Mouse (Mus musculus): ENCODE data around the gene Mbip. TPM values are rescaled to one million over a fixed set of nuclear protein-coding genes. Genes with fewer than 3 reads are reported as not detected.

The Mbip gene
- total RNA-seq, 2 experiments from 2014 or later, result 12.0 to 13.2 TPM

DNA sequence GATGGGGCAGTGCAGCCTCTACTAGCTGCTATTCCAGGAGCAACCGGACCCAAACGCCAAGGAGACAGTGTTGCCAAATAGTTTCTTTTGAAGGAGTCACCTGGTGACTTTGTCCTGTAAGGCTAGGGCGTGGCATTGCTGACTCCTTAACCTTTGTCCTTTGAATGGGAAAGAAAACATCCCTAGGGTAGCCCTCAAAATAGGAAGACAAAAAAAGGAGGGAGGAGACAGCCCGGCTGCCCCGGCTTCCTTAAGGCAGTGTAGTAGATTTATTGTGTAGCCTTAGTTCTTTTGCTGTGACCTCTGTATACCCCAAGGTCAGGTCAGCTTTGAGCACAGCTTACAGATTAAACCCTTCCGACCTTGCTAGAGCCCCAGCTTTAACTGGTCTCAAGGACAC is 49.2 kb downstream of the Mbip start:
- DNase-seq (ENCODE audit: low spot score in 2 of 2), result no peak

DNA sequence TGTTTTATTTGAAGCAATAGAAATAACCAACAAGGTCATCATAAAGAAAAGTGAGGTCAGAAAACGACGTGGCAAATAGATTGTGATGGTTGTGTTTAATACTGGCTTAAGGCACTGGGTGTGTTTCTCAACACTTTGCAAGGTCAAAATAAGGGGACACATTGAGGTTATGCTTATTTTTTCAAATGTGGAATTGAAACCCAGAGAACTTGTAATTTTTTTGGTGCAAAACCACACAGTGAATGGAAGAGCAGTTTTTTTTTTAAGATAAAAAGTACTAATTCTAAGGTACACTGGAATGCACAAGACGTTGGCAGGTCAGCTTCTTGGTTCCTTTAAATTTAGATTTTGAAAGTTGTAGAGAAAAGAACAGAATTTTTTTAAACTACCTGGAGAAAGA is 50.5 kb downstream of the Mbip start:
- DNase-seq (ENCODE audit: low spot score in 2 of 2), result no peak

DNA sequence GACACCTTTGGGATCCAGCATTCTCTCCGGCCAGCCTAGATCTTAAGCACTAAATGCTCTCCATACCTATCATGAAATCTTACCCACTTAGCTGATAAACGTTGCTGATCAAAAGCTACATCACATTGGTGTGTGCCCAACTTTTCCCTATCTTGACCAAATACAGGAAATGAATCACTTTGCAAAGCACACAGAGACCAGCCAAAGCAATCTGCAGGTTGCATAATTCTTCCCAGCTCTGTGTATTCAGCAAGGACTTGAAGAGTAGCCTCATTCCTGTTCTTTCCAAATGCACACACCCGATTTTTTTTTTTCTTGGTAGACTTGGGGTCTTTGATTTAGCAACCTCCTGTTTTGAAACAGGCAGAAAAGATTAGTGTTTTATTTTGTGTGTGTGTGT is 57.1 kb downstream of the Mbip start:
- DNase-seq (ENCODE audit: low spot score in 2 of 2), result no peak

DNA sequence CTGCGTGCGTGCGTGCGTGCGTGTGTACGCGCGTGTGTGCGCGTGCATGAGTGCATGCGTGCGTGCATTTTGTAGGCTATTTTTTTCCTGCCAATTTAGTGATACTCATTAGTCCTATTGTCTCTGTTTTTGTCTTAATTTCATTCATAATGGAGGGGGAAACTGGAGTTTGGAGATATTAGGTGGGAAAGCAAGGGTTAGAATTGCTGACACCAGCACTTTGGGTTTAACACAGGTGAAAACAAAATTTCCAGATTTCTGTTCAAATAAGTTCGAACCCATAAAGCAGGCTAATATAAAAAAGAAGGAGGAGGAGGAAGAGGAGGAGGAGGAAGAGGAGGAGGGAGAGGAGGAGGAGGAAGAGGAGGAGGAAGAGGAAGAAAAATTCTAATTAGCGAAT is 58.9 kb downstream of the Mbip start:
- DNase-seq (ENCODE audit: low spot score in 2 of 2), result no peak

DNA sequence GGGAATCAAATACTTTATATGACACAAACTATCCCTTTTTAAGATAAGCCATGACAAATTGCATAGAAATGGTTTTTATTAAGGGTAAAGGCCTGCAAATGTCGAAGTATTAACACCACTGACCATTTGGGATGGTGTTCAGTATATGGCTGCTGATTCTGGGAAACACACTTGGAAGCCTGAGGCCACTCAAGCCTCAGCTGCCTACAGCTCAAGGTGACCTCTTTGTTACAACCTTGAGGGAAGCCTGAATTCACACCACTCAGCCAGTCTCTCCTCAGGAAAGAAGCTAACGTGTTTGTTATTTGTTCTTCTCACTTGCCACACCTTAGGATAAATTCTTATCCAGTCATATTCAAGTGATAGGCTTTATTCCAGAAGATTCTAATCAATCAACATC is 61.5 kb downstream of the Mbip start:
- DNase-seq (ENCODE audit: low spot score in 2 of 2), result no peak

DNA sequence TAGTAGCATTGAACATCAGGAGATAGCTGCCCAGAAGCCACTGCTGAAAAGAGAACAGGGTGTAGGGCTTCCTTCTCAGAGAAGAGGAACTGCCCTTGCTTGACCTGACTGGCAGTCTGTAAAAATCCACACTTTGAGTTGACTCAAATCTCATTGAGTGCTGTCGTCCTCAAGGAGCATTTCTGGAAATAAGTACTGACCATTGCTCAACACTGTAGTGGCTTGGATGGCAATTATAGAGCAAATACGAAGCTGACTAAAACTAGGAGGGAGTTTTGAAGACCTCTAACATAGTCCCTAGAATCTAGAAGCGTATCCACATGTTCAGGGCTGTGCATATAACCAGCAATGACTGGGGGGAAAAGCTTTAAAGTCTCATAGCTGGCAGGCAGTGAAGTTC is 64.0 kb downstream of the Mbip start:
- no peak for DNase-seq (ENCODE audit: low spot score in 2 of 2)

Other genes with a start within 250 kb of the Mbip start
- gene Nkx2-1, start 191.0 kb upstream of the Mbip start, total RNA-seq (2021), result not detected

Measured in adrenal gland, adult 18-20 months (tissue).